Mouse (Mus musculus) NIH3T3 (cell line): ENCODE data around the gene Apba1.

Source experiments
- DNase-seq: peaks from one replicate; pipeline ENCODE4 v3.0.0-alpha.2; 2012; ENCODE audit warnings: low read depth

Gene Apba1

DNA sequence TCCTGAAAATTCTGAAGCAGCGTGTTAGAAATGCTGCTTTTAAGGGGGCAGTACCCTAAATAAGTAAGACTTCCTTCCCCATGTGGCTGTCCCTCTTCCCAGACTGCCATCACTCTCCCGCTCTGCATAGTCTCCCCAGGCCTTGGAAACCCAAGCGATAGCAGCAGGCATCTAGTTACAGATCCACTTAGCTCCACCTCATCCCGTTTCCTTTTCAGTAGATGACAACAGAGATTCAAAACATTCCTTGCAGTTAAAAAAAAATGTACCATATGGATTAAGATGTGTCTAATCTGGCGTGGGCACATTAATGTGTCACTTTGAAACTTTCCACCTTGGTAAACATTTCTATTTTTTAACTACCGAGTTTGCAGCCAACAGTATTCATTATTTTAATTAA lies 48.1 kb downstream of the Apba1 start:
- DNase-seq, result no peak

GRCm38 (mm10) chr19:23807371-23807770 lies 48.7 kb downstream of the Apba1 start:
- no peak for DNase-seq

DNA sequence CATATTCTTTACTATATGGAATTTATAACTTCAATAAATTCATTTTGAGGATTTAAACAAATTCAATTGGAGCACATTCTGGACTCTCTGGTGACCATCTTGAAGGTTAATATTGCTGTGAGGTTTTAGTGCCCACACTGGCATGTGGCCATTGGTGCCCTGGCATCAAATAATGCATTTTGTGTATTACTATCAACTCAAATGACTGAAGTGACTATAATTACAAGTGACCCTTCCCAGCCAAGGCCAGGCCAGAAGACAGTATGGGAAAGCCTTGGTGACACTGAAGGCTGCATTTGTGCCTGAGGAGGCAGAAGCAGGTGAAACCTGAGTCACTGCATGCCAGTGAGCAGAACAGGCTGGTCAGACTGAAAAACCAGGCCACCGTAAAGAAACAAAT lies 50.5 kb downstream of the Apba1 start:
- no peak for DNase-seq

GRCm38 (mm10) chr19:23810512-23810911 lies 51.8 kb downstream of the Apba1 start:
- no peak for DNase-seq

DNA sequence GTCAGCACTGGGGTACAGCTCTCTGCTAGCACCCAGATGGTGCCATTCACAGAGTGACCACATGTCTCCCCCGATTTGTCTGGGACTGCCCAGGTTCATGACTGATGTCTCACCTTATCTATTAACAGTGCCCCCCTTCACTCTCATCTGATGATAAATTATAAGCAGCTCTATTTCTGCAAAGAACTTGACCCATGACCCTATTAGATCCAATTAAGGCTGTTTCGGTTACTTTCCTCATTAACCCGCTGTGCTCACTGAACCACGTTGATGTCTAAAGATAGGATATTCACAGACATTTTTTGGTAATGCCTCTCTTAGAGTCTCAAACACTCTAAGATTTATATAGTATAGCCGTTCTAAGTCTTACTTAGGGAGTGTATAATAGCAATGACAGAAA lies 52.3 kb downstream of the Apba1 start:
- no peak for DNase-seq

GRCm38 (mm10) chr19:23816762-23817161 lies 58.1 kb downstream of the Apba1 start:
- DNase-seq, result no peak

- DNase-seq, result no peak
These were observed 58.5 kb downstream of the Apba1 start for GRCm38 (mm10) chr19:23817196-23817595.

DNA sequence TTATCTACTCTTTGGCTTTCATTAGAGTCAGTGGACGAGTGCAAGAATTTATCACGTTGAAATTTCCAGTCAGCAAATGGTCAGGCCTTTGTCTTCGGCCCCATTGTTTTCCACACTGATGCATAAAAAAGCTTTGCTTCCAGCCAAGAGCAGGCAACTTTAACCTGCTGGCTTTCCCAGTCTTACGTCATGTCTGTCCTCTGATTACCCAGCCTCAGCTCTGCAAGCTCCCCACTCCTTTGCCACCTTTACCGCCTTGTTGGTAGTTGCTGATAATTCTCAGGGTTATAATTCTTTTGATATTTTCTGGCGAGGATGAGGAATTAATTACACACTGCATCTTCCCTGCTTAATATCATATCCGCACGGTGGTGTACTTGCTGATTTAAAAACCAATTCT lies 61.2 kb downstream of the Apba1 start:
- no peak for DNase-seq

- DNase-seq, result no peak
These were observed 63.8 kb downstream of the Apba1 start for GRCm38 (mm10) chr19:23822497-23822896.

GRCm38 (mm10) chr19:23823533-23823932 lies 64.8 kb downstream of the Apba1 start:
- DNase-seq, result peak; percentile 61

DNA sequence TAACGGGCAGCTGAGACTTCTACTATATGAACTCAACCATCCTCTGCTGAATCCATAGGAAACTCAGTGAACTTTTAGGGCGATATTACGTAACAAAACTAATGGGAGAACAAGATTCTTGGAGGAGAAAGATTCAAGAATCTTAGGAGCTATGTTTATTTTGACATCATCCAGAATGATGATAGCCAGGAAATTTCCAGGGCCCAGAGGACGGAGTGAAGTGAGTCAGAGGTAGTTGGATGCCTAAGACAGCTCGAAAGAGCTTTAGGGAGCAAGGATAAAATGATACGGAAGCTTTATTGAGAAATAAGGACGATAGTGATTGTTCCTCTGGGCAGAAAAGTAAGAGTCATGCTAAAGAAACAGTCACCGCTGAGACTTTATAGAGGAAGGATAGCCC lies 67.6 kb downstream of the Apba1 start:
- DNase-seq, result peak; percentile 60

- DNase-seq, result no peak
These were observed 72.1 kb downstream of the Apba1 start for GRCm38 (mm10) chr19:23830761-23831160.

GRCm38 (mm10) chr19:23833685-23834682 lies 75.3 kb downstream of the Apba1 start:
- no peak for DNase-seq

GRCm38 (mm10) chr19:23834721-23835120 lies 76.0 kb downstream of the Apba1 start:
- no peak for DNase-seq

DNA sequence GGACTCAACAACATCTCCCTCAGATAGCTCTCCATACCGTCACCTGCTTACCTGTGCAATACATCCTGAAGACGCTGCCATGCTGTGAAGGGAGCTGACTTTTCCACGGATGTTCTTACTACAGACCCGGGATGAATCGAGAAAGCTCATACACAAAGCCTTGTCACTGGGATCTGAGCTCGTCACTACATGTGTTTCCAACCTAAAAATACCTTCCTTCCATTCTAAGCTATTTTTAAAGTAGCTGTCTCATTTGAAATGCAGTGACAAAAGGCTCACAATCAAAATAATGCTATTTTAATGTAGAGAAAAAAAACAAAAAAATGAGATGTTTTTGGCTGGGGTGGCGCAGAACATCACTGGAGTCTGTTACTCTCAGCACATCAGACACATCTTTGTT lies 97.1 kb downstream of the Apba1 start:
- DNase-seq, result no peak

- DNase-seq, result peak; percentile 28
These were observed 99.4 kb downstream of the Apba1 start for GRCm38 (mm10) chr19:23858091-23858490.

- DNase-seq, result no peak
These were observed 100.1 kb downstream of the Apba1 start for GRCm38 (mm10) chr19:23858781-23859180.

DNA sequence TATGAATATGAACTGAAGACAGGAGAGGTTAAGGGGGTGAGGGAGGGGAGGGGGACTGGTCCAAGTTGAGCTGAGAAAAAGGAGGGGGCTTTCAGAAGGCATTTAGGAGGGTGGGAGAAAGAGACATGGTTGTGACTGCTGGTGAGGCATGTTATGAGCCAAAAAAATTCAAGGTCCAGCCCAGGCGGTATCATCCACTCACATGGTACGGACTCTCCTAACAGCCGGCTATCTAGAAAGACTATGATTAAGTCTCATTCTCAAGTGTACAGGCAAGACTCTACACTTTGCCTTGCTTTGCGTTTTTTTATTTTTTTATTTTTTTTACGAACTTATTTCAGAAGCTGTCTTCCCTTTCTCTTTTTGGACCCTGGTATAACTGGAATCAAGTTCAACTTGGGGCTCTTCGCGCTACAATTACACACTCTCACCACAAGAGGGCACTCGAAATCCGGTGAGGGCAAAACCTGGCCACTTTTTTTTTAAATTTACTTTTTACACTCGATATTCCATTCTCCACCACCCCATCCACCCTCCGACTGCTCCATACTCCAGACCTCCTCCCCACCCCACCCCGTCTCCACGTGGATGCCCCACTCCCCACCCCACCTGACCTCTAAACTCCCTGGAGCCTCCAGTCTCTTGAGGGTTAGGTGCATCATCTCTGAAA lies 101.6 kb downstream of the Apba1 start:
- peak; percentile 83 for DNase-seq

DNA sequence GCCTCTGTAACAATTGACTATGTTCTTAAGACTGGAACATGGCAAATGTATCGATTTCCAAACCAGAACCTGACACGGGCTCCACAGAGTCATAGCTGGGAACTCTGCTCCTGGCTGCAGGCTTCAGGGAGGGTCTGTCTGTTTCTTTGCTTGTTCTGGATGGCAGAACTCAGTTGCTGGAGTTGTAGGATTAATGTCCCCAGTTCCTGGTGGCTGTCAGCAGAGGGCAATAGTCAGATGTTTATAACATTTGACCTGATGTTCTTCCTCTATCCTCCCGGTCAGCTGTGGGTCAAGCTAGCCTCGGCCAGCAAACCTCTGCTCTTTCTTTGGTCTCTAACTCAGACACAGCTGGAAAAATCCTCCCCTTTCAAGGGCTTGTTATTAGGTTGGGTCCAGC lies 104.0 kb downstream of the Apba1 start:
- peak; percentile 12 for DNase-seq

DNA sequence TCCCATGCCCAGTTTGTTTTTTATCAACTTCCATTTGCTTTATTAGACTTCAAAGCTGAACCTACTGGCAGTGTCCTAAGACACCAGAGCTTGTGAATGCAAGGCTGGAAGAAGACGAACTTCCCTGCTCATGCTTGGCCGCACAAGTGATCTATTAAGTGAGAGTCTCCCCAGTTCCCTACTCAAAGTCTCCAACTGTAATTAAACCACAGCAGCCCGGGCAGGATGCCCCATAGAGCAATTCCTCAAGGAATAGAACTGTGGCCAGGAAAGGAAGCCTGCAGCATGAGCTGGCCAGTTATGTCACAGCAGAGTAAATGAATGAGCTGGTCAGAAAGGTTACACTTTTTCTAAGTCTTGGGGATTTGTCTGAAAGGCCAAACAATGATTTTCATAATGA lies 105.3 kb downstream of the Apba1 start:
- DNase-seq, result peak; percentile 87

DNA sequence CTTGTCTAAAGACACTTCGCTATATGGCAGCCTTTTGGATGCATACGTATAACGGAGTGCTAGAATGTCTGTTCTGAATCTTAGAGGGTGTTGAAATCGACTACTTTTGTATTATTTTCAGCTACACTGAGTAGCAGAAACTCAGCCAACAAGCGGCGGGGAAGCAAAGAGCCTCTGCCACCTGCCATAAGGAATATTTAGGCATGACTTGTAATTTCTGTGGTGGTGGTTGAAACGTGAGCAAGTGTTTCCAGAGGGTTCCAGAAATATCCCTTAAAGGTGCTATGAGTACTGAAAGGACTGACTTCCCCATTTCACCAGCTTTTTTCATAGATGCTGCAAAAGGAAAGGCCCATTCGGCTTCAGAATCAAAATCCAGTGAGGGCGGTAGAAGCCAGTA lies 107.4 kb downstream of the Apba1 start:
- no peak for DNase-seq

DNA sequence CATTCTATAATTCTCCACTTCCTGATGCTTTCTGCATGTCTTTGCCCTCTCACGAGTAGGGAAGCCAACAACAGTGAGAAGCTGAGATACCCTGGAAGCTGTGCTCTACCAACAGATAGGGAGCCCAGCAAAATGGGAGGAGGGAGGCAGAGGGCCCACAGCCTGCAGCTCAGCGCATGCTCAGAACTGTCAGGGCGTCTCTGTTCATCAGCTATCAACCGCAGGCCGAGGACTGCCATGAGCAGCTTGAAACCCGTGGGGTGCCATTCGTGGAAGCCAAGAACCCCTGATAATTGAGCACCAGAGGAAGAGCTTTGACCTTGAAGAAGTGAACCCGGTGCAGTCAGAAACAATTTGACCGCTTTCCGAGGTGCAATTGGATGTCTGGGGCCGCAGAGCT lies 108.4 kb downstream of the Apba1 start:
- DNase-seq, result no peak

GRCm38 (mm10) chr19:23867589-23867988 lies 108.9 kb downstream of the Apba1 start:
- peak; percentile 84 for DNase-seq
